Mouse (Mus musculus): ENCODE measurements at regions not wholly inside any gene's neighbourhood (a gene's known extent, or its start where the extent isn't known, plus 50 kb on each side); places are given as distances from the start of the nearest gene placed in this dataset.

DNA sequence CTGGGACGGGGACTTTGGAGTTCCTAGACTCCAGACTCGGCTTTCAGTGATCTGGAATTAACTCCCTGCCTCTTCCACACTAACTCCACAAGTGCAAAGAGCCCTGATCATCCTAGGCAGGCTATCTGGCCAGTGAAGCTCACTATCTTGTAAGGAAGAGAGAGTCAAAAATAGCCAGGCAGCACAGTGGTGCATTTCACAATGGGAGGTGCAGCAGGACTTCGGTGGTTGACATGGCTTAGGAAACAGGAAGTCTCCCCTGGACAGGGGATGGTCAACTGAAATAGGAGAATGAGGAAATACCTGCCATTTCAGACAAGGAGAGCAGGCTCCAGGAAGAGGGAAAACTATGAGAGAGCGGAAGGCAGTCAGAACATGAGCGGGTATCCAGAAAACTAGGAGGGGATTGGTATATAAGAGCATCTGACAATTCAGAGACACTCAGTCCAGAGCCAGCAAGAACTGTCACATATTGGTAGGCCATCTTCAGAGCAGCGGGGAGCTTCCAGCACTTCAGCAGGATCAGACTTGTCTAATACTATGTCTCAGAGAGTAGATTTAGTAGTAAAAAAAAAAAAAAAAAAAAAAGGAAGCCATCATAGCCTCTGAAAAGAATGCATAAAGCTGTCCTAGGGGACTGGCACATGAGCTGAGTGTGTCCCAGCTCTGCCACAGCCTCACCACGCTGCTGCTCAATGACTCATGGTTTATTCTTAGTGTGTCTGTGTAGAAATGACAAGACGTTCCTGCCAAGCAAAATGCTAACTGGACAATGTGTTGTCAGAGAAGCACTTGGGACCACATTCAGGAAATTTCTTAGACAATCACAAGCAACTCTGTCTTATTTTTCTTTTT, 184.5 kb upstream of the Cpeb2 start:
- peak; percentile 16 for DNase-seq (ENCODE audit: low spot score)

DNA sequence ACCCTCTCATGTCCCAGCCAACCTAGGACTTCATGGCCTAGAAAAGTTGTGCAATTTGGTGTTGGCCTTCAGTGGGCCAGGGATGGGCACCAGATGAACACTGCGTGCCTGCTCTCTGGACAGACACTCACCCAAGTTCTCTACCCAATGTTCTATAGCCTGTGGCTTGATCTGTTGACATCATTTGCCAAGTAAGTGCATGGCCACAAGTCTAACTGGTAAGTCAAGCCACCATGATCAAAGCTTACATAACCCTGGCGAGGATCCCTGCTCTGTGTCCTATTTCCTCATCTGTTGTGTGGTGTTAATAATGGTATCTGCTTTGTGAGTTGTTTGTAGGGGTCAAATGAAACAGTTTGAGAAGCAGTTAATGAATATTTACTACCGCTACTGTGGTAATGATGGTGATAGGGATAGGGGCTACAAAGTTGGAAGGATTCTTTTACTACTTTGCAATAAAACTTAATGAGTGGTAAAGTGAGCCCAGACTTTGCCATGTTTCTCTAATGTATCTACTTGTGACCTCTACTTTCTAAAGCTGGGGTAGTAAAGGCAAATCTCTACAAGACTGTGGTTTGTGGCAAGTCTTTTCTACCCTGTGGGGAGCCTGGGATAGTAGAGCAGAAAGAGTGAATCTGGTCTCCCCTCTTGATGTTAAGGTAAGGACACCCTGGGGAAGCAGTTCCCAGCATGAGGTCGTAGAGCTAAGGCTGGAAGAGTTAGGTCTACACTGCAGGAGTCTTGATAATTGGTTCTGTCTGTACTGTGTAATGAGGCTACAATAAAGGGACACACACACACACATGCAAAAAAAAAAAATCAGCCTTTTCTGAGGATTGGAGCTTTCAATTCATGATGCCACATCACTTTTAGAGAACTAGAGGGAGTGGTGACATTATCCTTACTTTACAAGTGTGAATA, 183.3 kb upstream of the Cpeb2 start:
- DNase-seq (ENCODE audit: low spot score) = no peak

DNA sequence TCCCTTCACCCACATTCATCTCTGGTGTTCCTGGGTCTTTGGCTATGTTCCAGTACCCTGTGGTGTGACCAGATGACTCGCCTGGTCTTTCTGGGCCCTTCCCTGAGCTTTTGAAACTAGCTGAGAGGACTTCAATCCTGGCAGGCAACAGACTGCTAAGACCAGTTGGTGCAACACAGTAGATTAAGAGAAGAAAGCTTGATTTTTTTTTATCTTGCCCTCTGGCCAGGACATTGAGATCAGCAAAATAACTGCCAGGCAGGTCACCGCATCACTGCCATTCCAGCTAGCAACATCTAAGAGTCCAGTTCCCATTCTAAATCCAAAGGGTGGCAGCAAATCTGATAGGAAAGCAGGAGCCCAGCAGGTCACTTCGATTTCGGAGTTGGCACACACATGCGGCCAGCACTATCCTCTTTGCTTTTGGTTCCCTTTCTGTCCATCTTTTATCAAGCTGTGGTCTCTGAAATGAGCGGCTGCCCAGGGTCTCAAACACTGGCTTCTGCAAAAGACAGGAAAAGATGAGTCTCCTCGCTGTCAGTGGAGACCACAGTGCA, 181.9 kb upstream of the Cpeb2 start:
- DNase-seq (ENCODE audit: low spot score) = no peak

DNA sequence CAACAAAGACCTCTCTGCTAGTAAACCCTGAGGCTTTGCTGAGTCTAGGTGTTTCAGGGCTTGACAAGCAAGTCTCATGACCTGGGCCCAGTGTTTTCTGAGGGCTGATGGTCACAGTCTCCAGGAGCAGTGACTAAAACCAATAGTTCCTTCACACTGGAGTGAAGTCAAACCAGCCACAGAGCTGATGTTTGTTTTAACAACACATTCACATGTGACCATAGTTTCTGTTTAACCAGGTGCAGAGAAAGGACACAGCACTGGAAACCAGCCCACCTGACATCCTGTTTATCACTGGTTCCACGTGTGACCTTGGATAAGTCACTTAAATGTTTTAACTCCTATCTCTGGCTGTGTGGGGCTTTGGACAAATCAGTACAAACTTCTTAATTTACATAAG, 180.3 kb upstream of the Cpeb2 start:
- DNase-seq (ENCODE audit: low spot score) = peak; percentile 8

DNA sequence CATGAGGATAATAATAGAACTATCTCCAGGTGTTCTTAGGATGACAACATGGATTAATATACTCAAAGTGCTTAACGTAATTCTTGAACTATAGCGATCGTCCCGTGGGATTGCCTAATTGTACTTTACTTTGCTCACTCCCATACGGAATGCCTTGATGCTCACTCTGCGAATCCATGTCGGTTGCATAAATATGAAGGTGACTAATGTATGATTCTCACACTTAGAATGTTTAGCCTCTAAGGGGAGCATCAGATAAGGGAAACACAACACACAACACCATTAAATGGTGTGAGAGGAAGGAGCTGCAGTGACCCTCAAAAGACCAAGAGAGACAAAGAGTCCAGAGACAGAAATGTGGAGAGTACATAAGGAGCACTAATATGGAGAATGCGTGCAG, 178.4 kb upstream of the Cpeb2 start:
- no peak for DNase-seq (ENCODE audit: low spot score)

DNA sequence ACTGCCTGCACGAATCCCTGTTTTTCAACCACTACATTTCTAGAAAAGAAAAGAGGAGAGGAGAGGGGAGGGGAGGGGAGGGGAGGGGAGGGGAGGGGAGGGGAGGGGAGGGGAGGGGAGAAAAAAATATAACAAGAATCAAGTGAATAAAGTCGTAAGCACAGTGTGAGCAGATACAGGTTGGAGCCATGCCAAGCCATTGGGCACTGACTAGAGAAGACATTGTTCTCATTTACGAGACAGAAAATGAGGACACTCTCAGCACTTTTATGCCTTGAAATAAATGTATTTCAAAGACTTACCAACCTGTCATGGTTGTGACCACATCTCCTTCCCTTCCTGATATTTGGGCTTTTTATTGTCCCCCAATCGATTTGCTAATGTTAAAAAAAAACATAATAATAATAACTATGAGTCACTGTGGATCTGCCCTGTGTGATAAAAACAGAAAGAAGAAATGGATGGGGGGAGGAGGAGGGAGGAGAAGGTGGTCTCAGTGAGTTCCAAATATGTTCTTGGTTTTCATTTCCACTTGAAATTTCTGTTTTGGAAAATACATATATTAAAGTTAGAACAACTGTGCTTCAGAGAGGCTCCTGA, 177.8 kb upstream of the Cpeb2 start:
- peak; percentile 24 for DNase-seq (ENCODE audit: low spot score)

DNA sequence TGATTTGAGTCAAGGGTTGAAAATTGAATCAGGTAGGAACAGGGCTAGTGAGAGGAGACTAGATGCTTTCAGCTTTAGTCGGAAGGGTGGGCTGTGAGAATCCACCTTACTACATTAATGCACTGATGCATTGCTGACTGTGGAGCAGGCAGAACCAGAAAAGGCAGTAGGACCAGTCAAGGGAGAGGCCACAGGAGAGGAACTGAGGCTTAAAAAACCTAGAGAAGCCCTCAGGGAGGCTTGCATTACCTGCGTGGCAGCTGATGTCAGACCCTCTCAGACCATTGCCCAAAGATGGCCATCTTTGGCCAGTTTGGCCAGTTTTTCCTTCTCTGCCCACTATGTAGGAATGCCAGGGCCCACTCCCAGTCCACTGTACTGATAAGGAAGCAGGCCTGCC, 176.5 kb upstream of the Cpeb2 start:
- peak; percentile 76 for DNase-seq (ENCODE audit: low spot score)

DNA sequence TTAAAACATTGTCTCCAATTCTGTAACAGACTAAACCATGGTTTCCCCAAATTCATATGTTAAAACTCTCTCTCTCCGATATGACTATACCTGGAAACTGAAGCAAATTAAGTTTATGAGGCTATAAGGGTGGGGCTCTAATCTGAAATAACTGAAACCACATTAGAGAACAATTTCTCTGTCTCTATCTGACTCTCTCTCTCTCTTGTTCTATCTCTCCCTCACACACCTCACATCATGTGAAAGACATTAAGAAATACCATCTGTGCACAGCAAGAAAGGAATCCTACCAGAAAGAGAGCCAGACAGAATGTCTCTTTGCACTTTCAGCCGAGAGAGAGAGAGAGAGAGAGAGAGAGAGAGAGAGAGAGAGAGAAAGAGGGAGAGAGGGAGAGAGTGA, 171.7 kb upstream of the Cpeb2 start:
- no peak for DNase-seq (ENCODE audit: low spot score)

DNA sequence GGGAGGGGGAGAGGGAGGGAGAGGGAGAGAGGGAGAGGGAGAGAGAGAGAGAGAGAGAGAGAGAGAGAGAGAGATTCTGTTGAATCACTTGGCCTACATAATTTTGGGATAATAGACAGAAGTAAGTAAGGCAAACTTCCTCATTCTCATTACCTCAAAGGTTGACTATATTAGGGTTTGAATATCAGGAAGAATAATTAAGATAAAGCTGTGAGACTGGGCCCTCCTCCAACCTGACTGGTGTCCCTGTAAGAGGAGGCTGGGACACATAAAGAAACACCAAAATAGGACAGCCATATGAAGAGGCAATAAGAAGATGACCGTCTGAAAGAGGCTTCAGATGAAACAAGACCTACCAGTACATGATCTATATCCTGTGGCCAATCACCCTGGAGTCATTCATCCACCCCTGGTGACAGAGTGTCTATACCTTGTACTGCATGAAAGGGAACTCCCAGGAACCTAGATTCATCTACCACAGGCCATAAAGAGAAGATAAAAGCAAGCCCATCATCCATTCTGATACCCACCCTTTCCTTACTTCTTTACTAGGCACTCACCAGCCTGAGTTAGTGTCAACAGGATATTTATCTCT, 171.1 kb upstream of the Cpeb2 start:
- no peak for DNase-seq (ENCODE audit: low spot score)

DNA sequence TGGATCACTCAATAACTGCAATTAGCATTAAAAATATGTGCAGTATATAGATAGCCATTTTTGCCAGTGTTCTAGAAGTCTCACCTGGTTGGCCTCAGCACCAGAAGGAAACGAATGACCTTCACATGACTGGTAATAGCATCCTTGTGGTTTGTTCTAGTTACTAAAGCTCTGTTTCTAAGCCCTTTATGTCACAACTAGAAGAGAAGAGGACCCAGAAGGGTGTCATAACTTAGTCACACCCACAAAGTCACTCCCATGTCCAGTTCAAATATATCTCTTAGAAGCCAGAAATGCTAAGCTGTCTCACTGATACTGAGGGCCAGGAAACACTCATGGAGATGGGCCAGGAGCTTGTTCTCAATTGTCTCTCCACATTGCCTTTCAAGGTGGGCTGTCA, 170.5 kb upstream of the Cpeb2 start:
- DNase-seq (ENCODE audit: low spot score) = no peak

DNA sequence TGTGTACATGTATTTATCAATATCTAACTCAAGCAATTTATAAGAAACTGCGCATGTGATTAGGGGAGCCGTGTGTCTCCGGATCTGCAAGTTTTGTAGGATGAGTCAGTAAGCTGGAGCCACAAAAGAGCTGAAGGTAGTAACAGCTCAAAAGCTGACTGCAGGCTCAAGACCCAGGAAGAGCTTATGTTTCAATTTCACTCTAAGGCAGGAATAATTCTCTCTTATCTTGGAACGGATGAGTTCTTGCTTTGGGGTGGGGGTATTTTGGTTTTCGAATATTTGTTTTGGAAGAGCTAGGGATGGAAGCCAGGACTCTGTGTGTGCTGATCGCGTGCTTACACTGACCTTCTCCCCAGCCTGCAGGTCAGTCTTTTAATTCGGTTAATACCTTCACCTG, 169.6 kb upstream of the Cpeb2 start:
- DNase-seq (ENCODE audit: low spot score) = no peak

DNA sequence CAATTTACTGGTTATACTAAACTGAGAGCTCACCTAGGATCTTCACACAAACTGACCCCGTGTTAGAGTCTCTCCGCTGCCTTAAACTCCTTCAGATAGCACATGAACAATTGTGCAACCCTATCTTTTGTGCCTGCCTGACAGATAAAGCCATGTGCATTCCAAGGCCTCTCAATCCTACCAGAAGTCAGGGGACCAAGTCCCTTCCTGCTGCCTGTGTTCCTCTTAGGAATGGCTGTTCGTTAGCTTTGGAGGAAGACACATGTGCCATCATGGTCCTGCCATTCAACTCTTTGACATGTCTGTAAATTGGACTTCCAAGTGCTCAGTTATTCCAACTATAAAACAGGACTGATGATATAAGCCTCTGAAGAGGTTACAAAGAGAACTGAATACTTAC, 161.4 kb upstream of the Cpeb2 start:
- DNase-seq (ENCODE audit: low spot score) = no peak

DNA sequence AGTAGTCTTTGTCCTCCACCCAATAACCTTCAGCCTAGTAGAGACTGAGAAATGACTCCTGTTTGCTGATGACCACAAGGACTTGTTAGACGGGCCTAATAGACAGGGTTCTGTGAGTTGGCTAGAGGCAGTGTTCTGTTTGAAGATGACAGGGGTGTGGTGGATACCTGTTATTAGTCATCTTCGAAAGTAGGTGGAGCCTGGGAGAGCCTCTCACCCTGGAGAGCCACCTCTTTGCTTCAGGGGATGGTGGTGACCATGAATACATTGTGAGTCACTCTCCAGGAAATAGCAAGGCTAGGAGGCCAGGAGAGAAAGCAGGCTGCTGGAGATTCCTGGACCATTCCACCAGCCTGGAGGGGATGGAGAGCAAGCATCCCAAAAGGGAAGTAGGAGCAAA, 160.6 kb upstream of the Cpeb2 start:
- DNase-seq (ENCODE audit: low spot score) = no peak

DNA sequence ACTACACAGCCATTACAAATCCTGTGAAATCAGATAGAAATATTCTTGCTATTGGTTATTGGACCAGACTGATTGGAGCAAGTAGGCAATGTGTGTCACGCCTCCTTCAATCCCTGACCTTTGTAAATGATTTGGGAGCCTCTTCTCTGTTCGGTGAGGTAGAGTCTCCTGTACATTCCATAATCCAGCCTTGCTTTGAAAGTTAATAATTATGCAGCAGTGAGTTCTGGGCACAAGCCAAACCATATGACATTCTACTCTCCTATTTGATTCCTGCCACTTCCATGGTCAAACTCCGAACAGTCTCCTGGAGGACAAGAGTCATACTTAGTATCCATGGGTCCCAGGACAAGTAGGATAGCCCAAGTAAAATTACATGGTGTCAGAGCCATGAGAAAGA, 158.4 kb upstream of the Cpeb2 start:
- DNase-seq (ENCODE audit: low spot score) = no peak

DNA sequence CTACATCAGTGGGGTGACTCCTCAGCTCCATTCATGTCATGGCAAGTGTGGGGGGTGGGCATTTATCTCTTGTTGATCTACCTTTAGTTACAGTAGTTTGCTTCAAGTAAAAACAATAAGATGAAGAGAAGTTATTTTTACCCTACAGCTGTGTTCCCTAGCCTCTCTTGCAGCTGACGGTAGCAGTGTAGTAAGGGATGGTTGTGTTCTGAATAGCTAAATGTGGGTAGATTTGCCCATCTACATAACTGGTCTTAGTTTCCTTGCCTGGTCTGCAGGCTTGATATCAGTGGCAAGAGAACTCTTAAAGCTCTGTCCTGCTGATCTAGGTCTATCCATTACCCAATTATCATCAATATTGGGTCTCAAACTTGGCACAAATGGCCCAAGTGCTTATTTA, 152.7 kb upstream of the Cpeb2 start:
- no peak for DNase-seq (ENCODE audit: low spot score)

DNA sequence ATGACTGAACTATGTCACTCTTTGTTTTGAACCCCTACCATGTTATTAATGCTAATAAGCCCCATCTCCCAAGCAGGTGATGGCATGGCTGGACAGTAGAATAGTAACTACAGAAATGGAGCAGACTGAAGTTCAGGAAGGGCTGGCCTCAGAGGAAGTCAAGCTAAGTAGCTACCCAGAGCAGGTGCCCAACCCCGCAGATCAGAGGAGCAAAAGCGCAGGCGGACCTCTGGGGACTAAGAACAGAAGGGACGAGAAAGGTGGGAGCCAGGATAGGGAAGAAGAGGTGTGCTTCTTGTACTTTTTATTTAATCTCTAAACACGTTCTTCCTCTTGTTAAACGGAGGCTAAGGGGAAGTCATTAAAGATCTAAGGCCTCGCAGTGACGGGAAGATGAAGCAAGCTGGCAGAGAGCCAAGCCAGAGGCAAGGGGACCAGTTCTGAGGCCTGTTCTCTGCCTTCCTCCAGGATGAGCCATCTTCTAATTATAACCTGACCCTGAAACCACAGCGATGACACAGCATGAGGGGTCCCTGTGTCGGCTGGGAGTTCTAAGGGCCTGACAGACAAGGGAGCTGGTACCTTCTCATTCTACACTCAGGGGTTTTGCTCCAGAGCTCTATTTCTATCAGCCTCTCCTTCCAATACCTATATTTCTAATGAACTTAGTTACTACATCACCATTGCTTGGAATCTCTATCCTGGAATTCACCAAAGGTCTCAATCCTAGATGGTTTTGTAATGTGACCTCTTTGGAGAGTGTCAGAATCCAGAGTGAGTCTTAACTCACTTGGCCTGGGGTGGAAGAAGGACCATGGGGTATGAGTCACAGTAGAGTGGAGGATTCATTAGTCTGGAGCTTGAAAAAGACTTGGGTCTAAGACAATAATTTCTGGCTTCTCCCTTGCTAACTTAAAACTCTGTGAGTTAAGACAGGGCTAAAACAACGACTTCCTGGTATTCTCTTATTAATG, 151.1 kb upstream of the Cpeb2 start:
- no peak for DNase-seq (ENCODE audit: low spot score)

DNA sequence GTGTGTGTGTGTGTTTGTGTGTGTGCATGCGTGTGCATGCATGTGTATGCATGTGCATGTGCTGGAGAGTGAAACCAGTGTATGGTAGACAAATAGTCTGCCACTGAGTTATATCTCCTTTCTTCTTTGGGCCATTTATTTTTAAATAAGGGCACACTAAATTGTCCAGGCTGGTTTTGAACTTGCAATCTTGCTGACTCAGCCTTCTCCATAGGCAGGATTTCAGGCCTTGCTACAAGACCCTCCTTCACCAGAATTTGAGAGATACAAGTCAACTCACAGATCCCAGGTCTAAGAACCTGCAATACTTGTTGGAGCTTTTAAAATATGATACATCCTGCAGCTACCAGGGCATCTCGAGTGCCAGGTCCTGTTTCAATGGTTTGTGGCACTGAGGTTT, 145.9 kb upstream of the Cpeb2 start:
- no peak for DNase-seq (ENCODE audit: low spot score)

DNA sequence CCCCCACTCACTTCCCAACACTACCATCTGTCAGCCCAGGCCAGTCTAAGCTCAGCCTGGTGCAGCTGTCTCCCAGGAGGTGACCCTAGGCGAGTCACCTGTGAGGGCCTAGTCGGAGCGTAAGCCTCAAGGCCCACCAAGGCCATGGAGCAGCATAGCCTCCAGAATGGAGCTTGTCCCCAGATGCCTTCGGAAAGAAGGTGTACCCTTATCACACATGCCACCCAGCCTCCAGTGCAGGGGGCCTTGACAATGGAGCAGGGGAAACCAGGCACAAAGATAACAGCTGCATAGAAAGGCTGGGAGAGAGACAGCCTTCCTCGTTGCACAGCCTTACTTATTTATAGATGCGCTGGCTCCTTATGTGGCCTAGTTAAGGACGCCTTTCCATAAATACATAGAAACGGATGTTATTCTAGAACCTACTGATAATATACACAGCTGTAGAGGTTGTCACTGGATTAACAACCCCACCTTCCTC, 145.0 kb upstream of the Cpeb2 start:
- no peak for DNase-seq (ENCODE audit: low spot score)

DNA sequence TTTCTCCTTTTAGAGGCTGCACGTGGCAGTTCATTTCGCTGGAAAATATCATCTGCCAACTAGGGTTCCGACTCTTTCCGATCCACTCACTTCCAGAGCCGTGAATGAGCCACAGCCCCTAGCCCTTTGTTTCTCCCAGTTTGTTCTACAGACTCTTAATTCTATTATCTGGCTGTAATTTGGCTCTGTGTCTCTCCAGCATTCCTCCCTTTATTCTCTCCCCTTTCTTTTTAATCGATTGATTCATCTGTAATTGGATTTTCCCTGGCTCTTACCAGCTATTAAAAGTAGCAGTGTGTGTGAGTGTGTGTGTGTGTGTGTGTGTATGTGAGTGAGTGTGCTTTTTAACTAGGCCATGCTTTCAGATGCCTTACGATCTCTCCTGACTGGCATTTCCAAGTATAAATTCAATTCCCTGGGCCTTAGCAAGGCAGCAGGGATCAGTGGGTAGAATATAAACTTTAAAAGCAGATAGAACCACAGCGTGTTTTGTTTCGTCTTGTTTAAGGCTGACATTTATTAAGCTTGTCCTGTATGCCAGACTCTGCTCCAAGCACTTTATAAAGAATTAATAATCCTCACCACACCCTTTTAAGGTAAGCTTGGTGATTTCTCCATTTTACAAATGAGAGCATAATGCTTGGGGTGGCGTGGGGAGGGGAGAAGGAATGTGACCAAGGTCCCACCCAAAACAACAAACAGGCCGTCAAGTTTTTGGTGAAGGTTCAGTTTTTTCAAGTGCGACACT, 144.1 kb upstream of the Cpeb2 start:
- no peak for DNase-seq (ENCODE audit: low spot score)

DNA sequence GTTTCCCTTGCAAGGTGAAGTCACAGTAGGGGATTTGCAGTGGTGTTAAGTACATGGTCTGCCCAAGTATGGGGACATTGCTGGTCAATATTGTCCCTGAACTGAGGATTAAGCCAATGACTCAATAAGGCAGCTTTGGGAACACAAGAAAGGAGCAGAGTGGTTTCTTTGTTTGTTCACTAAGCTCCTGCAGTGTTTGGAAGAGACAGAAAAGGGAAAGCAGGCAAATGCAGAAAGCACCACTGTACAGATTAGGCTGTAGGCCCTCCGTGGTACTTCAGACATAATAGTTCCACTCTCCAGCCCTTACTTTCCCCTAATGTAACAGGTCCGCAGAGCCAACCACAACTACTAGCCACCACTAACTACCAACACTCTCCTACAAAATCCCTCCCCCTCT, 143.5 kb upstream of the Cpeb2 start:
- no peak for DNase-seq (ENCODE audit: low spot score)

Measured in urinary bladder, postnatal 14 days (tissue).